Mouse (Mus musculus) kidney, postnatal 14 days (tissue): ENCODE measurements around the gene Fxr1.
A peak's percentile ranks its signal among the peaks of the same experiment; 100 is the strongest.
"Not testable (repeated sequence)": the region's sequence is repeated elsewhere in the genome, so short reads cannot be mapped to it uniquely, and the experiment has no call there.

Experiments
- DNase-seq: peaks from one replicate; pipeline ENCODE4 v3.0.0; 2022; ENCODE audit warnings: mixed read lengths

Gene Fxr1

DNA sequence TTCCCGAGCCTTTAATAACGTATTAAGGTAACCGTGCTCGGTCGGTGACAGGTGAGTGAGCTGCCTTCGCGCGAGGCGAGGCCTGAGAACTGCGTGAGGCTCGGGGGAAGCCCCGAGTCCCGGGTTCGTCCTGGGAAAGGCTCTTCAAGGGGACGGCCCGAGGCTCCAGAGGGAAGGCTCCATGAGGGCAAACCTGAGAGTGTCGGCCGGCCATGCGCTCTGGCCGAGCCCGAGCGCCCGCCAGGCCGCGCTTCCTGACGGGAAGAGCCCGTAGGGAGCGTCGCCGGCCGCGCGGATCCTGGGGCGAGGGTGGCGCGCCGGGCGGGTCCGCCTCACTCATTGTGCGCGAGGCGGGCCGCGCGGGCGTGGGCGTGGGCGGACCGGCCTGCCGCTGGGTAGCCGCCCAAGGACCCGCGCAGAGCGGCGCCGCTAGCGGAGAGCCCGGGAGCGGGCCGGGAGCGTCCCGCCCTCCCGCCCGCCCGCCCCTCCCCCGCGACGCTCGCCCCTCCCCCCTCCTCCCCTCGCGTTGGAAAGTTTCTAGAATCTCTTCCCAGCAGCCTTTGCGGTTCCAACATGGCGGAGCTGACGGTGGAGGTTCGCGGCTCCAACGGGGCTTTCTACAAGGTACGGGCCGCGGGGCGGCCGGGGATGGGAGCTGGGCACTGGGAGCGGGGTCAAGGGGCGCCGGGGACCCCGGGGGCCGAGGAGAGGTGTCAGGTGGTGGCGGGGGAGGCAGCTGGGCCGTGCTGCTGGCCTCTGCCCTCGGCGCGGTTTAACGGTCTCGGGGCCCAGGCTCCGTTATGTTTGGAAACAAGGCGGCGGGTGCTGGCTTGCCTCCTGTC lies at the start of gene Fxr1:
Gene Fxr1 (plus strand): TSS at position 404 of the 842 bp plus-strand sequence.
- peak; percentile 94 for DNase-seq

- DNase-seq = no peak
These were observed 40.3 kb upstream of the Fxr1 start for GRCm38 (mm10) chr3:33979395-33979794.

DNA sequence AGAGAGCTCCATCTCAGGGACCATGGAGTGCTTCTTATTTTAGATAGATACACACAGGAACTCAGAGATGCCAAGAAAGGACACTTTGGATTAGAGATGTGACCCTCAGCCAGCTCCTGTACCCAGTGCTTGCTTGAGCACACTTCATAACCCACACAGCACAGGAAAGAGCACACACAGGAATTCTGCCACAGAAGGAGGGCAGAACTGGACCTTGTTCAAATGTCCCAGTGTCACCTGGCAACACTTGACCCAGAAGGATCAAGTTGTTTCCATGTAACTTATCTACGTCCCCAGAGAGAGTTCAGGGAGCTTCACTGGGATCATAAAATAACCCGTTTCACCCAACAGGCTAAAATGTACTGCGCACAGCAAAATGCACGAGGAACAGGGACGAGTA lies 37.0 kb upstream of the Fxr1 start:
- no peak for DNase-seq

DNA sequence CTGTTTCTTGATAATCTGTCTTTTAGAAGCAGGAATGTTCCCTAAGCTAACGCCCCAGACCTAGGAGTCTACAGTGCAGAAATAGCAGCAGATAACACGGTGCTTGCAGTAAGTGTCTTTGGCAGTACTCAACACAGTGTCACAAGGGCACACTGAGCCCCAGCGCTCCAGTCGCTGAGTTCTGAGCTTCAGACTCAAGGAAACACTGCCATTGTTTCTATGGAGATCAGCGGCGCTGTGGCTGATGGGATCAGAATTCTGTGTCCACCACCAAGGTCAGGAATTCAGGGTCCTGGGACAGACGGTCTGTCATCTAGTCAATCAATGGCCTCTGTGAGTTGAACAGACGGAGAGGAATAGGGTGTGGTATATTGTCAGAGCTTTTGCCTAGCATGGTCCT lies 30.4 kb upstream of the Fxr1 start:
- no peak for DNase-seq

DNA sequence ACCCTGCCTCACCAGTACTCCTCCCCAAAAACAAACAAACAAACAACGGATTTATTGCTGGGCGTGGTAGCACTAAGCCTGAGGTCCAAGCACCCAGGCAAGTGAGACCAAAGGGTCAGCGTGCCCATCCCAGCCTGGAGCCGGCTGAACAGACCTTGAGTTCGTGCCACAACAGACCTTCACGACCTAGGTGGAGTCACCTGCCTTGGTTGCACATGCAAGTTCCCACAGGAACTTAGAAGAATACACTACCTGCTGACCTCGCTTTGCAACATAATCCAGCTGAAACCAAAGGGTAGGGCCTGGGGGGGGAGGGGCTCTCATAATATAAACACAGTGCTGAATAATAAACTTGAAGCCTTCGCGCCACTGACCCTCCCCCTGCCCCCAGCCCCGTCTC lies 29.3 kb upstream of the Fxr1 start:
- no peak for DNase-seq

DNA sequence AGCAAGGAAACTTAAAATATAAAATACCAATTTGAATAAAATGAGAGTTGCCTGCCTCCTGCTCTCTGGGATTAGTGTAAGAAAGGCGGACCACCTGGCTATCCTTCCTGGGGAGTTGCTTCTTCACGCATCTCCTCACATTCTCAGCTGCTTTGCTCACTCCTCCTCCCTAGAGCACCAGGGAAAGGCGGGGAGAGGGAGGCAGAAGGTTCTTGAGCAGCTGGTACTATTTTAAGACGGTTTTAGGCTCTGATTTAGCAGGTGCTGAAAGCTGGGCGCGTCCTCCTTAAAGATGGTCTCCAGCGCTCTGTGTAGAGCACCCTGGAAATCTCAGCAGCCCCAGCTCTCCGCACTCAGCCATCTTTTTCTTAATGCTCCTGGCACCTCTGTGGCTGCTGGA lies 28.8 kb upstream of the Fxr1 start:
- no peak for DNase-seq

DNA sequence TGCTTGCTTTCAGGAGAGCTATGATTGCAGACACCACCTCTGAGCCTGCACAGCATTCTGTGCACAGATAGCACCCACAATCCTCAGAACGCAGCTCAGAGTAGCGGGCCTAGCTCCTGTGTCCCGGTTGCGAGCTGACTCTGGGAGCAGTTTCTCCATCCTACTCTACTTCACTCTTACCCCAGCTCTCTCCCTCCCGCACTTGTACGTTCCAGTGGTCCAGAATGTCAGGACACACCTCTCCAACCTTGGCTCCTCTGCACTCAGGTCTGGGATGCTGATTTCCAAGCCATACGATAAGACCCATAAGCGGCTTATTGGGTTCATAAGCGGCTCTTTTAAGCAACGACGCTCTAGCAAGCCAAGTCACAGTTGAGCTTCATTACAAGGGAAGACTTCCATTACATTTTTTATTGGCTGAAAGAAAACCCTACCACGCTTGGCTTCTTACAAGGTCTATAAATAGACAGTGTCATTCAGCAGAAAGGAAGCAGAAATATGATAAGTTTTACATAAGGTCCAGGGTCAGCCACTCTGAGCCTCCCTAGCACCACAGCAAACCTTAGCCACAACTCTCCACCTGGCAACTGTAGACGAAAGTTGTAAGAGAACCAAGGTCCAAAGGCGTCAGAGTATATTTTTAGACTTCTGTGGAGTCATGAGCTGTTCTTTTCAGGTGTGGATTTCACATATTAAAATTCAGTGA lies 26.2 kb upstream of the Fxr1 start:
- no peak for DNase-seq

DNA sequence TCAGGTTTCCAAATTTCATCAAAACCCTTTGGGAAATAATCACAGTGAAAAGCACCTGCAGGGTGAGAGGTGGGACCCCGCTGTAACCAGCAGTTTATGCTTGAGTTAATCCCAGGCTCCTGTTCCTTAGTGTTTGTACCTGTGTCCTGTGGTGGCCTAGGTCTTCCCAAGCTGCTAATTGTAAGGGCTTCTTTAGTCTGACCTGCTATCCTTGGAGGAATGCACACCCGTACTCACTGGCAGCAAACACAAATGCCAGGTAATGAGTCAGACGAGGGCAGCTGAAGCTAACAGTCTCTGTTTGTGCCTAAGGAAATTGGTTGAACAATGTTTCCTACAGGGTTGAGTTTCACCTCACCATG lies 25.6 kb upstream of the Fxr1 start:
- DNase-seq = no peak

DNA sequence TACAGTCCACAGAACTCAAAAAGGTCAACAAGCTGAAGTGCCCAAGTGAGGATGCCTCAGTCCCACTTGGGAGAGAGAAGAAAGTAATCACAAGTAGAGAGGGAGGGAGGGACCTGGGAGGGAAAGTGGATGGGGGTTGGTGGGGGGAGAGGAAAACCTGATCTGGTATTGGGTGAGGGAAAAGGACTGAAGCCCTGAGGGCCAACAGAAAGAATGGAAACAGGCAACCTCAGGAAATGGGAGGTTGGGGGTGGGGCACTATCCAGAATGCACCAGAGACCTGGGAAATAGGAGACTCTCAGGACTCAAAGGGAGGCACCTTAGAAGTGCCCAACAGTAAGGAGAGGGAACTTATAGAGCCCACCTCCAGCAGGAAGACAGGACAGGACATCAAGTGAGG lies 18.1 kb upstream of the Fxr1 start:
- DNase-seq = not testable (repeated sequence)

GRCm38 (mm10) chr3:34003860-34004259 lies 15.9 kb upstream of the Fxr1 start:
- no peak for DNase-seq

- DNase-seq = no peak
These were observed 13.4 kb upstream of the Fxr1 start for GRCm38 (mm10) chr3:34006301-34006700.

DNA sequence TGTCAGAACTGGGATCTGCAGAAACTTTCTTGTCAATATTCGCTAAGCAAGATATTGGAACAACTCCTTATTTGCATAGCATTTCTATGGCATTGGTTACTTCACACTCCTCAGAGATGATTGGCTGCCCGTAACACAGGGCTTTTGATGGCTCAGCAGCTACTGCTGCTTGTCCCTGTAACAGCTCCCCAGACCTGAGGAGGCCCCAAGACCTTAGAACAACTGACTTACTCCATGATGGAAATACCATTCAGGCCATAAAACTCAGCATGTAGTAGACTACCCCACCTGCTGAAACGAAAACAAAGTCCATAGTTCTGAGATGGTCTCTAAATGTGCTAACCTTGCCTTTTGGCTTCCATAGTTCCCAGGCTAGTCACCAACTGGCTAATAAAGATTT lies 12.9 kb upstream of the Fxr1 start:
- no peak for DNase-seq

GRCm38 (mm10) chr3:34007611-34008010 lies 12.1 kb upstream of the Fxr1 start:
- no peak for DNase-seq

GRCm38 (mm10) chr3:34008191-34008590 lies 11.6 kb upstream of the Fxr1 start:
- no peak for DNase-seq

- peak; percentile 42 for DNase-seq
These were observed 877 bp downstream of the Fxr1 start for GRCm38 (mm10) chr3:34020382-34021258.

- no peak for DNase-seq
These were observed 1.6 kb downstream of the Fxr1 start for GRCm38 (mm10) chr3:34021259-34021828.

DNA sequence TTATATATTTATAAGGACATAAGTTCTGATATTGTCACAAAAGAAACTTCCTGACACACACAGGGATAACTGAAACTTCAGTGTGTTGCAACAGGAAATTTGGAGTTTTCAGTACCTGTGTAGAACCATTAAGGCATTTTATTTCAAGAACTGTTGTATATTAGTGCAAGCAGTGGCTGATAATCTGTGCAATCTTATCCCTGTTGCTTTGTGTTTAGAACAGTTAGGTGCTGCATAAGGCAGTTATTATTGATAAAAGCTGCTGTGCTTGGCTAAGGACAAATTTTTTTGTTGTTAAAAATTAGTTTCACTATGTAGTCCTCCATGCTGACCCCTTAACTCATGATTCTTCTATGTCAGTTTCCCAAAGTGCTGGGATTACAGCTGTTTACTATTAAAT lies 9.2 kb downstream of the Fxr1 start:
- no peak for DNase-seq

DNA sequence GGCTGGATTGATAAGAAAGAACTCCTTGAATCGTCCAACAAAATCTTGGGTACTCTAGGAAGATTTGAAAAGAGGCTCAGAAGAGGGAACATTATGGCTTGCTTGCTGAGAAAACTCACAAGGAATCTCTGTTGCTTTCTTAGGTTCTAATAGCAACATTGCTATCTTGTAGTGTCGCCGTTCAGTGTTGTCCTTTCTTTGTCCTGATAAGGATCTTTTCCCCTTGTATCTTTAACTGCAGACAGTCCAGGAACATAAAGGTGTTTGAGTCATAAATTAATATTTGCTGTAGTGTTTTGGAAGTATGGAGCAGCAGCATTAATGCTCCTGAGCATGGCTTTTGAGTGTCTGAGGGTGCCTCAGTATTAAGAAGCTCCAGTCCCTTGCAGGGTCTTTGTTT lies 10.9 kb downstream of the Fxr1 start:
- no peak for DNase-seq

DNA sequence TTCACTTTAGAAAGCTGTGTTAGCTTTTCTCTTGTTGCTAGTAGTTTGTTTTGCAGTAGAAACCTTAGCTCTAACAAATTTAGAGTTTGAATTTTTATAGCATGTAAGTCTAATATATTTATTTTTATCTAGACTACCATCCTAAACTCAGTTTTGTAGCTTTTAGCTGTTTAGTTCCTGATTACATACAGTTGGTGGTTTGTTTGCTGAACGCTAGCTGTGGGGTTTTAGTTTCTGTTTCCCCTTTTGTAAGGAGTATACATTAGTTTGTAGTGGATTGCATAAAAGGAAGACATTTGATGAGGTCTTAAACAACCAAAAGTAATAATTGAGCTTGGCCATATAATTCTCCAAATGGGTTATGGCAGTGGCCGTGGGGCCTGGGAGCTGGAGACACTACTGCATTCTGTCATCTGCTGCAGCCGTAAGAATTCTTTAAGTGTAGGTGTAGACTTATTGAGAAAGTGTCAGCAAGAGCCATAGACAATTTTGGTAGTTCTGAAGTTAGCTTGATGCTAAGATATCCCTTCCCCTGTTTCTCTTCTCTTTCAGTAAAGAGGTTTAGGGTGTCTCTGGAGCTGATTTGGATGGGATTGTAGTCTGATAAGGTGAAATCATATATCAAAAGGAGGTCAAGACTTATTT lies 14.1 kb downstream of the Fxr1 start:
- no peak for DNase-seq

- DNase-seq = no peak
These were observed 15.1 kb downstream of the Fxr1 start for GRCm38 (mm10) chr3:34034803-34035202.

GRCm38 (mm10) chr3:34035706-34036105 lies 16.0 kb downstream of the Fxr1 start:
- no peak for DNase-seq

- DNase-seq = no peak
These were observed 22.2 kb downstream of the Fxr1 start for GRCm38 (mm10) chr3:34041990-34042389.

DNA sequence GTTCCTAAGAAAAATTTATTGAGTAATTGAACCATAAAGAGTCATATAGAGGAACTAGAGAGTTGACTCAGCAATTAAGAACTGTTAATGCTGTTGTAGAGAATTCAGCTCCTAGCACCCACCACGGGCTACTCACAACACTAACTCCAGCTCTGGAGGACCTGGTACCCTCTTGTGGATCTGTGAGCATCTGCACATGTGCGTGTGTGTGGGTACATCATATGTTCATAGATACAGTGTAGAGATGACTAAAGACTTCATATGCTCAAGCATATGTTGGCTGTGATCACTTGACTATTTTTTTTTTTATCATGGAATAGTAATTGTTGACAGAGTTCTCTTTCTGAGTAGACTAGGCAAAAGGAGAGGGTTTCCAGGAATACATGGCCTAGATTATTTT lies 42.6 kb downstream of the Fxr1 start:
- no peak for DNase-seq
